Mouse (Mus musculus): ENCODE data around the gene Fkbp1b. TPM values are rescaled to one million over a fixed set of nuclear protein-coding genes. Genes with fewer than 3 reads are reported as not detected.
A peak's percentile ranks its signal among the peaks of the same experiment; 100 is the strongest.
"Not testable (repeated sequence)": the region's sequence is repeated elsewhere in the genome, so short reads cannot be mapped to it uniquely, and the experiment has no call there.

Gene Fkbp1b
- total RNA-seq, 2 experiments from 2014 or later: 10.6 to 19.8 TPM

DNA sequence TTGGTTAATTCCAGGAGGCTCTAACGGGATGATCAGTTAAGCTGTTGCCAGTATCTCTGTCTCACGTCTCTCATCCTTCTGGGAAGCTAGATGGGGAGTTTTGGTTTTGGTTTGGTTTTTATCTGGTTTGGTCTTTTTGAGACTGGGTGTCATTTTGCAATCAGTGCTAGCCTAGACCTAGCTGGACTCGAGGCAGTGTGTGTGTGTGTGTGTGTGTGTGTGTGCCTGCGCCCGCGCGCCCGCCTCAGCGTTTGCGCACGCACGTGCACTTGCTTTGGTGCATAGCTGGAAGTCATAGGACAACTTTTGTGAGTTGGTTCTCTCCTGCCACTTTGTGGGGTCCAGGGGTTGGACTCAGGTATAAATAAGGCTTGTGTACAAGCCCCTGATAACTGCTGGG is 2.4 kb upstream of the Fkbp1b start:
- peak; percentile 58 for DNase-seq

DNA sequence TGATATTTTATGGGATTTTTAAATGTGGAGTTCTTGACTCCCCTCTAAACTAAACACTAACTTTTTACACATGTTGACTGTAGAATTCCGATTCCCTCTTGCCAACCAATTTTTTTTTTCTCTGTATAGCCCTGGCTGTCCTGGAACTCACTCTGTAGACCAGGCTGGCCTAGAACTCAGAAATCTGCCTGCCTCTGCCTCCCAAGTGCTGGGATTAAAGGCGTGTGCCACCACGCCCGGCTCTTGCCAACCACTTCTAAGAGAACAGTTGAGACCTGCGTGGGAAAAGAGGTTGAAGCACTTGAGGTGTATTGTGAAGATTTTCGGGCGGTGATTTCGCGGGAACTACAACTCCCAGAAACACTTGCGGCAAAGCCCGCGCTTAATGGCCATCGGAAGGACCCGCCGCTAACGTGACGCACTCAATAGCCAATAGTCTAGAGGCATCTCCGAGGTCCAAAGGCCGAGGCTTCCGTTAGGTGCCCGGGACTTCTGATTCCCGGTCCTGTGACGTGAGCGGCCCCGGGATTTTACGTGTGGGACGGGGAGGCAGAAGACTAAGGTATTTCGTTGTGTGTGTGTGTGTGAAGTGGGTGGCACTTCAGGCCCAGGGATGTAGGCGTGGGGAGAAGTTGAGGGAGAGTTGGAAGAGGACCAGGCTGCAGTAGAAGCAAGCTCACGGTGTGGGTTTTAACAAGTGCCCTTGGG is 1.7 kb upstream of the Fkbp1b start, which contains the start of gene Wdcp:
Gene Wdcp, plus strand, starts transcription at position 414 of the 708 bp plus-strand sequence.
- DNase-seq: peak; percentile 90

DNA sequence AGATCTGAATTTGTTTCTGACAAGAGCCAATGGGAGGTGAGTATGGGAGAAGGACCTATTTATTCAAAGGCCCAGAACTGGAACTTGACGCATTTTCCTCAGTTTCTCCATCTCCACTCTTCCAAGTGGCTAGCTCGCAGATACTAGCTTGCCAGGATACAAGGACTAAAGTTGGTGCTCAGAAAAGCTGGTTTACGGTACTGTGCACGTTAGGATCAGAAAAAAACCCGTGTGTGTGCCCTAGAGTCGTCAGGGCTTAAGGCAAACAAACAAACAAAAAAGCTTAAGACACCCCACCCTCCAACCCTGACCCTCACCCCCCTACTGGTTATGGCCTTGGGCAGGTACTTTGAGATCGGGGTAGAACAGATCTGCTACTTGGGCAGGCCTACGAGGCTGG is 1.1 kb upstream of the Fkbp1b start:
- no peak for DNase-seq

- DNase-seq: peak; percentile 18
Measured at GRCm38 (mm10) chr12:4840741-4841140, 650 bp downstream of the Fkbp1b start.

DNA sequence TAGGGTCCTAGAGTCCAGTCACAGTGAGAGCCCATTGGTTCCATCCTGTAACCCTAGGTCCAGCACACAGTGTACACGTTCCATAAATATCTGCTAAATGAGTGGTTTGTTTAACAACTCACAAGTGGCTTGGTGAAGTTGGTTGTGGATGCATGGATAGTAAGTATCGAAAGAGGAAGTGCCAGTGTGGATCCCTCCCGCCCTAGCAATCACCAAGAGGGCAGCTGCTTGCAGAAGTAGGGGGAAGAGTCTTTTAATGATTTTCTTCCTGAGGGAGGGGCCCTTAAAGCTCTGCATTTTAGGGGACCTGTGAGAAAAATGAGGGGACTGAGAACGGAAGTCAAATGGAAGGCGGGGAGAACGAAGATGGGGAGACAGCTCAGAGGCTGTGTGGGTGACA is 1.4 kb downstream of the Fkbp1b start:
- DNase-seq: no peak

DNA sequence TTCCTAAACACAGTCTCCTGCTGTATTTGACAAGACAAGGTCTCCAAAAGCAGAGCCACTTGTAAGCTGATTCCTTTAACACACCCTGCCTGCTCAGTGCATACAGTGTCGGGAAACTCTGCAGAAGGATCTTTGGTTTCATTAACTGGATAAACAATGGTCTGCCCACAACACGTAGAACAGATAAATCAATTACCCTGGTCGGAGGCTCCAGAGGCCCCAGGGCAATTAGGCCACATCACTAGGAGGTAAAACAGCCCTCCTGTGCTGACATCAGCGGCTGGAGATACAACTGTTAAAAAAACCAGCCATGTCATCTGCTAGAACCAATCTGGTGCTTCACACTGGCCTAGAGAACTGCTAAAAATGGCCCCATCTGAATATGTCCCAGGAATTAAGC is 4.4 kb downstream of the Fkbp1b start:
- peak; percentile 36 for DNase-seq

GRCm38 (mm10) chr12:4827256-4827655 is 14.1 kb downstream of the Fkbp1b start:
- no peak for DNase-seq

DNA sequence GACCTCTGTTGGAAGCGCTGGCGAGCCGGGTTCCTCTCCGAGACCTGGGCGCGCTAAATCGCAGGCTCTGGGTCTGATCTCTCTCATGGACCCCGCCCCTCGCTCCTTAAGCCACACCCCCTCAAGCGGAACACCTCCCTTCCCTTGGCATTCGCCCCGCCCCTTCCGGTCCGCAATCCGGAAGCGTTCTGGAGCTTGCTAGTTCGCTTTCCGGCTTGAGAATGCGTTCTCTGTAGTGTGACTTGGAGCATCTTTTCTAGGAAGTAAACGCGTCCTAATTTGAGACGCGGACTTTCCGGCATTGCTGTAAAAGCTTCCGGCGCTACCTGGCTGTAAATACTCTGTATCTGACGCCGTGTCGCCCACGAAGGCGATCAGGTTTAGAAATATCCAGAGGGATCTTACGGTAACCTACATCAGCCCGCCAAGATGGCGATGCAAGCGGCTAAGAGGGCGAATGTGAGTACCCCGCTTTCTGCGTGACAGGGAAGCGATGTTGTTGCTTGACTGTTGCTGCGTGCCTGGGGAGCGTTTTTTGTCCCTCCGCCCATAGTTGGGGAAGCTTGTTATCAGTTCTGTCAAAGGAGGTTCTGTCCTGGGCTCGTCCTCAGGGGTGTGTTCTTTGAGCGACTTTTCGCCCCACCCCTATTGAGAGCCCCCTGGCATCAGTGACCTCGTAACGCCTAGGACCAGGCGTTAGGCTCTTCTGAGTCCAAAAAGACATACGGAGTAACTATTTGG is 23.9 kb downstream of the Fkbp1b start, which contains the start of gene Sf3b6:
Gene Sf3b6, plus strand, starts transcription at position 184 of the 741 bp plus-strand sequence.
- peak; percentile 99 for DNase-seq

- DNase-seq: no peak
Measured at GRCm38 (mm10) chr12:4816680-4817360, 24.6 kb downstream of the Fkbp1b start.

DNA sequence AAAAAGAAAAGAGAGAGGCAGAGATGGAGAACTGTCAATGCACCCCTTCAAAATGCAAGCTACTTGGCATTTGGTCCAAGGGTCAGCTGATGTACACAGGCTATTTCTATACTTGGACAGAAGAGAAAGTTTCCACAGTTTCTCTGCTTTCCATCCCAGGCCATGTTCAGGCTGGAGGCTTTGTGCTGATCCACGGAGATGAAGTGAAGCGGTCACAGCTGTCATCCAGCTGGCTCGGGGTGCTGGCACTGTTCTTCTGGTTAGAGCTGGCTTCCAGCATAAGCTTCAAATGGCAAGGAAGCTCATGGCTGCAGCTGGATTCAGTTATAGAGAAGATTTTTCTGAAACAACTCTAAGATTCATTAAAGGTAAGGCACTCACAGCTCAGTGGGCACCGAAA is 27.8 kb downstream of the Fkbp1b start:
- no peak for DNase-seq

DNA sequence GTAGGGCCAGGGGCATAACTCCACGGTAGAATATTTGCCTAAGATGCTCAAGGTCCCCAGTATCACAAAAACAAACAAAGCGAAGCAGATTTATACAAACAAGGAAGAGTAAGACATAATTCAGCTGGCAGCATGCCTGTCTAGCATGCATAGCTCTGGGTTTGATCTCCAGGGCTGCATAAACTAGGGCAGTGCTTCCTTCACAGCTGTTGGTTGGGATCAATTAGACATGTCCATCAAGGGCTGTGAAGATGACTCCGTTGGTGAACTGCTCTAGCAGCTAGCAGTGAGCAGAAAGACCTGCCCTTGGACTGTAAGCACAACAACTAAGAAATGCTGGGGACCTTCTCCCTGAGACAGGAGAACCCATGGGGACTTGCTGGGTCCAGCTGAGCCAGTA is 29.7 kb downstream of the Fkbp1b start:
- no peak for DNase-seq

DNA sequence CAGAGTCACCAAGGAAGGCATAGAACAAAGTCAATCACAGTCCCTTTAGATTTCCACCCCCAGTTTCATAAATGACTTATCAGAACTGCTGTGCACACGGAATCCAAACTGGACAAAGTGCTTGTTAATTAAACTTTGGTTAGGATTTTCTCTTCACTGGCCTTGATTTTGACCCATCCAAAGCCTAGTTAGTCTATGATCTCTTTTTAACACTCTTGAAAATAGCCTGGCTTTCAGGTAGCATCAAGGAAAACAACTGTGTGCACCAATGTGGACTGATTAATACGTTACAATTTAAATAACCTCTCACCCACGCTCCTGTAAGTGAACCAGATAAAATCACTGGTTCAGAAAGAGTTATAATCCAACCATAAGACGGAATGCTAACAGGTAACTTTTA is 30.4 kb downstream of the Fkbp1b start:
- DNase-seq: no peak

DNA sequence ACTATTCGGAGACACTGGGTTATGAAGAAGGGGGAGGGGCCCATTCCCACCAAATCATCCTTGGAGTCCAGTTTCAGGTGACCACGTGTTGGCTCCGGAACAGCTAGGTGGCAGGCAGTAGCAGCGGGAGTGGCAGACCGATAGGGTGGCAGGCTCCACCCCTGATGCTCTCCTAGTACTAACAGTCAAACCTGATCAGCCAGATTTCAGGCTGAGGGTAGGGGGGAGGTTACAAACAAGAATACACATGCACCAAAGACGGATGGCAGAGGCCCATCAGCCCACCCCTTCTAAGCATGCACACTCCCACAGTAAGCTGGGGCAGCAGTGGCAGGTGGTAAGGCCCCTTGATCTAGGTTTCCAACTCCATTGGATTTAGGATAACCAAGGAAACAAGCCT is 43.9 kb downstream of the Fkbp1b start:
- DNase-seq: not testable (repeated sequence)

- peak; percentile 24 for DNase-seq
Measured at GRCm38 (mm10) chr12:4793718-4794117, 47.7 kb downstream of the Fkbp1b start.

GRCm38 (mm10) chr12:4788128-4788527 is 53.3 kb downstream of the Fkbp1b start:
- not testable (repeated sequence) for DNase-seq

DNA sequence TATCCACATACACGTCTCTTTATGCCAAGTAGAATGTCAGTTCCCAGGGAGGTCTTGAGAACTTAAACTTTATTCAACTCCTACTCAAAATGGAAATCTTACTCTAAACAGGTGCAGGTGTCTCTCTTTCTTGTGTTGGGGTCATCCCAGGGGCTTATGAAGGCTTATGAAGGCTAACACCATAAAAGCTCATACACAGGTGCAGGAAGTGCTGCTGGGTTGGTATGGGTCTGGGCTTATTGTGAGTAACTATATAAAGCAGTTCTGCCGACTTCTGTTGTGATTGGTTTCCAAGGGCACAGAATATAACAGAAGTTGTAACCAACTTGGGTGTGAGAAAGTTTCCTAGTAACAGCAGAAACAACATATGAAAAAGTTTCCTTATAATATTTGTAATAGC is 56.9 kb downstream of the Fkbp1b start:
- DNase-seq: no peak

DNA sequence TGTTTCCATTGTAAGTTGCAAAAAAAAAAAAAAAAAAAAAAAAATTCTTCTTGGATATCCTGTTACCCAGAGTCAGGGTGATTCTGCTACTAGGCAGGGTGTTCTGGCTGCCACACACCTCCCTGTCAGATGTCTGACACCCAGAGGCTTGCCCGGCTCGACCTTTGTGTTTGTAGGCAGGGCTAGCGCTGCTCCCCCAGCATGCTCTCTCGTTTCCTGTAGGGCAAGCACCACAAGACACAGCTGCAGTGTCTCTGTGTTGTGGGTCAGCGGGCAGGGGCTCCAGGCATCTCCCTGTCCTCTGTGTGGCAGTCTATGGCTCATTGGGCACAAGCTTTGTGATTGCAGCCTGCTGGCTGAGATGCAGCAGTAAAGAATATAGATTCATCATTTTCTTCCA is 57.8 kb downstream of the Fkbp1b start:
- DNase-seq: no peak

Other genes starting within 250 kb of the Fkbp1b start
- 10 to 100 TPM; 40.2 to 45.4 TPM for gene Itsn2, start 249.0 kb downstream of the Fkbp1b start, total RNA-seq (2021)
- gene Gm3625, start 248.7 kb downstream of the Fkbp1b start, total RNA-seq (2021): not detected
- gene Fam228a, start 103.2 kb downstream of the Fkbp1b start, total RNA-seq (2021): under 1 TPM; 0.15 to 0.76 TPM
- 1 to 10 TPM; 2.5 to 3.9 TPM for gene Pfn4, start 72.6 kb downstream of the Fkbp1b start, total RNA-seq (2021)
- 10 to 100 TPM in 1 of 2 experiments, 1 to 10 TPM in 1; 8.6 to 17.3 TPM for gene Fam228b, start 72.3 kb downstream of the Fkbp1b start, total RNA-seq (2021)
- gene Sf3b6, start 24.0 kb downstream of the Fkbp1b start, total RNA-seq (2021): 100 to 1,000 TPM in 1 of 2 experiments, 10 to 100 TPM in 1; 87.9 to 101 TPM
- gene Wdcp, start 1.7 kb upstream of the Fkbp1b start, total RNA-seq (2021): 10 to 100 TPM in 1 of 2 experiments, 1 to 10 TPM in 1; 9.5 to 11.4 TPM
- gene Mfsd2b, start 32.8 kb upstream of the Fkbp1b start, total RNA-seq (2021): 1 to 10 TPM; 2.3 to 4.6 TPM
- gene Ubxn2a, start 66.1 kb upstream of the Fkbp1b start, total RNA-seq (2021): 10 to 100 TPM; 31.8 to 32.7 TPM
- 10 to 100 TPM; 27.3 to 34.4 TPM for gene Atad2b, start 75.8 kb upstream of the Fkbp1b start, total RNA-seq (2021)